Mouse (Mus musculus) embryonic stem cell, embryonic (primary cell): ENCODE data around the gene Rpl11.

ENCODE experiments used
- CTCF ChIA-PET, 4 experiments: fragments of 300-600 bp in 2 of 4; fragments of 350-600 bp in 2 of 4; sonication (Branson Sonifier 250); formaldehyde crosslinking; loops; one replicate each; lab custom pipeline; 2022; ENCODE audit warnings: inconsistent platforms in 2 of 4; lab: Charles Lee
- POLR2A ChIA-PET, 4 experiments: fragments of 300-600 bp in 2 of 4; fragments of 350-600 bp in 2 of 4; sonication (Branson Sonifier 250); formaldehyde crosslinking; loops; one replicate each; lab custom pipeline; 2022; ENCODE audit warnings: antibody characterized with exemption in 4 of 4, inconsistent platforms in 1 of 4; lab: Charles Lee

The Rpl11 gene

GRCm38 (mm10) chr4:136021549-136022047, 31.6 kb downstream of the Rpl11 start, which contains the start of gene Eloa:
Gene Eloa (minus strand): TSS chr4:136021763.
- POLR2A ChIA-PET, result interaction anchor here in 3 of 4 experiments (0.6 to 23.5 kb wide), 17 partner anchors 10 to 263 kb away, joined by 3 to 402 read pairs (median 6); partner anchors contain the start of genes Pithd1 (in 2 of the 3), Rpl11 (in 2 of the 3) and Zfp46 (in 1 of the 3)
- CTCF ChIA-PET, result interaction anchor here in 1 of 4 experiments (1.3 kb wide), 1 partner anchor 32 kb away, joined by 3 read pairs; no protein-coding TSS in a partner anchor

DNA sequence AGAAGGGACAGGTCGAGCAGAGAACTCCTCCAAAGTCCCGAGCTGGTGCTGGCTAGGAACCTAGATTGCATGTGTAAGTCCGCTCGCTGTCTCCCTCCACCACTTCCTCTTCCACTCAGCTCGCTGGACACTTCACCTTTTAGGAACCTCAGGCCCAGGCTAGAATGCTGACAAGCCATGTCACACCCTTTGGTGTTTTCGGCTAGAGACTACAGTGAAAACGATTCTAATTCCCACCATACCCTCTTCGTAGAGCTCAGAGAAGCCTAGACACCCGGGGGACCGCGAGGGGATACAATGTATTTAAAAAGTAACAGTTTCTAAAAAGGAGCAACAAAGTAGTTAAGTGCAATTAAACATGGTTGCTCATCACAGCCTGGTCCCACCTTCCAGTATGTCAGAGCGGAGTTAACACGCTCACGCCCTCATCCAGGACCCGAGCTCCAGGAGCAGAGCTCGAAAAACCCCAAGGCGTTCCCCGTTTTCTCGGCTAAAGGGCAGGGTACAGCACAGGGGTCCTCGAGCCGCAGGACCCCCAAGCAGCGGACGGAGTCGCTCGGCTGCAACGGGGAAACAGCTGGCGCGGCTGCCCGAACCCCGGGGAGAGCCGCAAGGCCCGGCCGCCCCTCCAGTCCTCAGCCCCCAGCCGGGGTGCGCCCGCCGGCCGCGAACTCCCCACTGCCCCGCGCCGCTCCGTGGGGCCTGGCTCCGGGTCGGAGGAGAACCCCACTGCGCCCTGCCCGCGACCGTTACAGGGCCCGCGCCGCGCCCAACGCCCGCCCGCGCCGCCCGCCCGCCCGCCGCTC, 32.3 kb downstream of the Rpl11 start:
- ChIA-PET POLR2A (interaction anchor here in 3 of 4 experiments (0.5 to 23.5 kb wide), 25 partner anchors 10 to 264 kb away, joined by 3 to 402 read pairs (median 5); partner anchors contain the start of genes Pithd1 (in 2 of the 3), Rpl11 (in 2 of the 3), Hmgcl (in 1 of the 3) and Zfp46 (in 1 of the 3)), CTCF (interaction anchor here in 2 of 4 experiments (0.6 to 1.3 kb wide), 3 partner anchors 33 to 219 kb away, joined by 3 to 7 read pairs (median 3); no protein-coding TSS in a partner anchor)

GRCm38 (mm10) chr4:136016059-136016602, 37.1 kb downstream of the Rpl11 start:
- ChIA-PET CTCF (interaction anchor here in 1 of 4 experiments (0.6 to 1.4 kb wide), 5 partner anchors 12 to 280 kb away, joined by 3 to 6 read pairs (median 3); no protein-coding TSS in a partner anchor), POLR2A (interaction anchor here in 2 of 4 experiments (0.7 to 1.4 kb wide), 4 partner anchors 10 to 162 kb away, joined by 3 to 5 read pairs (median 4); partner anchors contain the start of gene Rpl11 (in 1 of the 2))

DNA sequence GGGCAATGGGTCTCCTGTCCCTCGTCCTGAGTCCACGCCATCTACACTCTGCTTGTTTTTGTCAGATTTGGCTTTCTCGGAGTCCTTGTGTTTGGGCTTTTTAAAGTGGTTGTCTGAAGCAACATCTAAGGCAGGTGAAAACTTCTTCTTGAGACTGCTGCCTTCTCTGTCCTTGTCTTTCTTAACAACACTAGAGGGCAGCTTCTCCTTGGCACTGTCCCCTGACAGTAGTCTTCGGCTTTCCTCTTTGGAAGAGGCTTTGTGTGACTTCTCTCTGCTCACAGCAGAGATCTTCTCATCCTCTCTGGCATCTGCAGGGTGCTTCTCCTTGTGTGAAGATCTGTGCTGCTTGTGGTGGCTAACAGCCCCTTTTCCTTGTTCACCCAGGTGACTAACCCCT, 42.6 kb downstream of the Rpl11 start:
- ChIA-PET POLR2A (interaction anchor here in 2 of 4 experiments (0.9 to 1.5 kb wide), 4 partner anchors 10 to 43 kb away, joined by 3 to 6 read pairs (median 4); partner anchors contain the start of gene Rpl11 (in 1 of the 2)), CTCF (interaction anchor here in 1 of 4 experiments (1.0 kb wide), 2 partner anchors 16 to 43 kb away, joined by 3 read pairs; partner anchors contain the start of gene Rpl11)

DNA sequence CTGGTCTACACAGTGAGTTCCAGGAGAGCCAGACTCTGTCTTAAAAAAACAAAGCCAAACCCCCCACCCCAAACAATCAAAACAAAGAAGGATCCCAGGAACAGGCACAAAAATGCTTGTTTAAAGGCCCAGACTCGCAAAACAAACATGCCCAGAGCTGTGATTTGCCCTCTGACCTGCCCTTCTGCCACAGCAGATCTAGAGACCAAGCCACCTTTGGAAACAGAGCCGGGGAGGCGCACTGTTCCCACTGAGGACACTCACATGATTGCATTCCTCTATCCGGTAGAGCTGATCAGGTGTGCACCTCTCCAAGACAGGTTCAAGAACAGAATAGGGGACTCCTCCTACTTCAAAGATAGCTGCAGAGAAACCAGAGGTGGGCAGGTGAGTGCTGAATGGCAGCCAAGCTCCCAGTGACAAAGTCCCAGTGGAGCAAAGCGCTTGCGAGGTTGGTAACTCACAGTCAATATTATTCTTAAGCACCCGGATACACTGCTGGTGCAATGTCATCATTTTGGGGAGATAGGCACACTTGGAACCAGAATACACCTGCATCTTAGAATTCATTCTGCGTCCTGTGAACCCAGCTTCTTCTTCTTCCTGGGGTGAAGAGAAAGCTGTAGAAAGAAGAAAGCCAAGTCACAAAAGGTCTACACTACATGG, 44.3 kb downstream of the Rpl11 start:
- CTCF ChIA-PET, result interaction anchor here in 1 of 4 experiments (0.6 to 0.7 kb wide), 2 partner anchors 24 to 1525 kb away, joined by 3 to 4 read pairs; no protein-coding TSS in a partner anchor
- POLR2A ChIA-PET, result interaction anchor here in 3 of 4 experiments (0.6 to 2.1 kb wide), 5 partner anchors 12 to 42 kb away, joined by 3 to 11 read pairs (median 3); partner anchors contain the start of genes Eloa (in 1 of the 3) and Pithd1 (in 1 of the 3)

GRCm38 (mm10) chr4:136006821-136007220, 46.4 kb downstream of the Rpl11 start:
- ChIA-PET CTCF (no interaction called here), POLR2A (interaction anchor here in 2 of 4 experiments (0.5 to 2.7 kb wide), 6 partner anchors 13 to 47 kb away, joined by 3 to 7 read pairs (median 4); partner anchors contain the start of gene Rpl11 (in 2 of the 2))

DNA sequence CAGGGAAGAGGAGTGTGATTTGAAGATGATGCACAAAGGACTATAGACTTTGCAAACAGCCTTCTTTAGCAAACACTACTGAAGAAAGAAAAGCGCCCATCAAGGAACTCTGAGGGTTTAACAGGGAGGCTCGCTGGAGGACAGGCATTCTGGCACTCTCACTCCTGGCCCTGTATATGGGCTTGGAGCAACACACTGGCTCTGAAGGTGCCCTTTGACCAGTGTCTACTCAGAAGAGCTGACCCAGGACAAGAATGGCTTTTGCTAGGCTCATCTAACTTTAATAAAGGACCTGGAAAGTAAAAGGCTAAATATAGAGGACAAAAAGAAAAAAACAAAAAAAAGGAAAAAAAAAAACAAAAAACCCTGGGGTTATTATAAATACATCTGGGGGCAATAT, 48.3 kb downstream of the Rpl11 start:
- ChIA-PET POLR2A (interaction anchor here in 1 of 4 experiments (1.3 to 2.7 kb wide), 3 partner anchors 15 to 27 kb away, joined by 3 to 7 read pairs (median 3); no protein-coding TSS in a partner anchor), CTCF (no interaction called here)

- ChIA-PET CTCF (no interaction called here), POLR2A (interaction anchor here in 1 of 4 experiments (0.5 to 1.3 kb wide), 4 partner anchors 9 to 779 kb away, joined by 3 read pairs; no protein-coding TSS in a partner anchor)
These were observed 49.0 kb downstream of the Rpl11 start for GRCm38 (mm10) chr4:136004107-136004675.

DNA sequence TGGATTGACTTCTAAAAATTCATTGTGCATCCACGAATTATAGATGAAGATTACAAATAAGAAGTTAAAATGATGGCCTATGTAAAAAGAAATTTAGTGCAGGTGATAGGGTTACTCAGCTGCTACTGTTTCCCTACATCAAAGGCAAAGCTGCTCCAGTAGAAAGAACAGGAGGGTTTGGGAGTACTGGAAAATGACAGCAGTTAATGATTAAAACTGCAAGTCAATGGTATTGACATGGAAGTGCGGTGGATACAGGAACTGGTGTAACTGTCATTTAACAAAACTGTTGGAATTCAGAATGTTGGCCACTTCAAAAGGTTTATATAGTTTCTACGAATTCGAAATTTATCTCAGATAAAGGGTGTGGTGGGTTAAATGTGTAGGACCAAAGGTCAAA, 58.1 kb downstream of the Rpl11 start:
- CTCF ChIA-PET, result no interaction called here
- POLR2A ChIA-PET, result interaction anchor here in 2 of 4 experiments (0.8 to 2.4 kb wide), 3 partner anchors 22 to 58 kb away, joined by 3 to 6 read pairs (median 5); partner anchors contain the start of gene Rpl11 (in 1 of the 2)

- POLR2A ChIA-PET, result interaction anchor here in 2 of 4 experiments (0.6 to 2.4 kb wide), 5 partner anchors 8 to 725 kb away, joined by 3 to 6 read pairs (median 5); partner anchors contain the start of gene Rpl11 (in 1 of the 2)
These were observed 59.3 kb downstream of the Rpl11 start for GRCm38 (mm10) chr4:135993941-135994340.

GRCm38 (mm10) chr4:135987714-135988113, 65.5 kb downstream of the Rpl11 start:
- CTCF ChIA-PET, result interaction anchor here in 3 of 4 experiments (0.5 to 1.8 kb wide), 11 partner anchors 9 to 279 kb away, joined by 3 to 11 read pairs (median 4); partner anchors contain the start of genes Fuca1 (in 1 of the 3), Gale (in 1 of the 3) and Rpl11 (in 1 of the 3)
- POLR2A ChIA-PET, result interaction anchor here (0.6 to 6.3 kb wide), 37 partner anchors 9 to 635 kb away, joined by 3 to 78 read pairs (median 5); partner anchors contain the start of genes Rpl11 (in 4 of the 4), Lypla2 (in 3 of the 4), Gale (in 2 of the 4) and Eloa (in 1 of the 4)

More at GRCm38 (mm10) chr4:135993941-135994340, 59.3 kb downstream of the Rpl11 start:
- CTCF ChIA-PET, result interaction anchor here in 1 of 4 experiments (0.9 kb wide), 1 partner anchor 16 kb away, joined by 3 read pairs; no protein-coding TSS in a partner anchor

GRCm38 (mm10) chr4:135986943-135987710, 66.1 kb downstream of the Rpl11 start, which contains the start of gene Pithd1:
Gene Pithd1 (minus strand): TSS chr4:135987264.
- CTCF ChIA-PET, result interaction anchor here (0.5 to 1.8 kb wide), 19 partner anchors 8 to 305 kb away, joined by 3 to 11 read pairs (median 3); partner anchors contain the start of genes Fuca1 (in 2 of the 4), Gale (in 1 of the 4) and Rpl11 (in 1 of the 4)
- POLR2A ChIA-PET, result interaction anchor here (0.5 to 6.3 kb wide), 58 partner anchors 8 to 1974 kb away, joined by 3 to 78 read pairs (median 4); partner anchors contain the start of genes Rpl11 (in 4 of the 4), Lypla2 (in 3 of the 4), Fuca1 (in 2 of the 4) and Gale (in 2 of the 4)

- ChIA-PET CTCF (interaction anchor here (0.5 to 1.8 kb wide), 14 partner anchors 8 to 304 kb away, joined by 3 to 11 read pairs (median 4); partner anchors contain the start of genes Fuca1 (in 1 of the 4) and Gale (in 1 of the 4)), POLR2A (interaction anchor here (0.5 to 6.3 kb wide), 52 partner anchors 10 to 1974 kb away, joined by 3 to 78 read pairs (median 4); partner anchors contain the start of genes Rpl11 (in 3 of the 4), Fuca1 (in 2 of the 4), Gale (in 2 of the 4) and Lypla2 (in 2 of the 4))
These were observed 66.8 kb downstream of the Rpl11 start for GRCm38 (mm10) chr4:135986301-135986942.

- ChIA-PET CTCF (interaction anchor here in 3 of 4 experiments (0.6 to 1.8 kb wide), 4 partner anchors 20 to 277 kb away, joined by 3 to 10 read pairs (median 3); no protein-coding TSS in a partner anchor), POLR2A (interaction anchor here in 2 of 4 experiments (0.8 to 6.3 kb wide), 29 partner anchors 10 to 195 kb away, joined by 3 to 78 read pairs (median 6); partner anchors contain the start of genes Fuca1 (in 2 of the 2), Gale (in 2 of the 2), Lypla2 (in 2 of the 2) and Rpl11 (in 2 of the 2))
These were observed 67.5 kb downstream of the Rpl11 start for GRCm38 (mm10) chr4:135985769-135986168.
